Mouse (Mus musculus) embryonic facial prominence, embryonic 13.5 days (tissue): ENCODE measurements around the gene Olfr668. TPM values are rescaled to one million over a fixed set of nuclear protein-coding genes. Genes with fewer than 3 reads are reported as not detected.
"Not testable (repeated sequence)": the region's sequence is repeated elsewhere in the genome, so short reads cannot be mapped to it uniquely, and the experiment has no call there.

Experiments used
- ATAC-seq: fragments of 200-750 bp; cut with Nextera tagmentation; 2 replicates; pipeline ENCODE4 v1.8.0; 2017; ENCODE audit warnings: low read depth; ENCODE audit not compliant: insufficient number of reproducible peaks, insufficient read depth, low FRiP score, low TSS enrichment
- H3K27ac ChIP-seq: fragments of 300-500 bp; sonication (generic); 2 replicates; pipeline ENCODE4 v1.5.1; 2015; ENCODE audit warnings: moderate library complexity, mild to moderate bottlenecking, inconsistent platforms
- H3K27me3 ChIP-seq: fragments of 300-500 bp; sonication (generic); 2 replicates; pipeline ENCODE4 v1.6.1; 2015; ENCODE audit warnings: mild to moderate bottlenecking, inconsistent platforms
- H3K36me3 ChIP-seq: fragments of 300-500 bp; sonication (generic); 2 replicates; pipeline ENCODE4 v1.6.1; 2015; ENCODE audit warnings: mild to moderate bottlenecking, inconsistent platforms
- H3K4me1 ChIP-seq: fragments of 300-500 bp; sonication (generic); 2 replicates; pipeline ENCODE4 v1.6.1; 2015; ENCODE audit warnings: inconsistent platforms
- H3K4me2 ChIP-seq: fragments of 300-500 bp; sonication (generic); 2 replicates; pipeline ENCODE4 v1.6.1; 2015; ENCODE audit warnings: moderate library complexity, mild to moderate bottlenecking, inconsistent platforms
- H3K4me3 ChIP-seq: fragments of 300-500 bp; sonication (generic); 2 replicates; pipeline ENCODE4 v1.5.1; 2015; ENCODE audit warnings: mild to moderate bottlenecking, inconsistent platforms
- H3K9ac ChIP-seq: fragments of 300-500 bp; sonication (generic); 2 replicates; pipeline ENCODE4 v1.6.1; 2015; ENCODE audit warnings: mild to moderate bottlenecking, inconsistent platforms
- H3K9me3 ChIP-seq: fragments of 300-500 bp; sonication (generic); 2 replicates; pipeline ENCODE4 v1.6.1; 2016; ENCODE audit warnings: inconsistent platforms
- WGBS: fragments of 180-500 bp; shearing (Covaris S2); methylation state at CpG from one replicate; pipeline ENCODE4 v1.1.7; 2015; ENCODE audit warnings: mixed read lengths; 5-methylcytosine and 5-hydroxymethylcytosine counted together
- polyA plus RNA-seq: library from polyadenylated mRNA; unstranded; fragments of >200 nt; fragmentation: Nextera tagmentation; extraction: Ambion mirVana; gene quantifications from 2 replicates; pipeline ENCODE4 v1.2.1, GENCODE M21; 2015

The Olfr668 gene
- polyA plus RNA-seq: not detected in 2 replicates

DNA sequence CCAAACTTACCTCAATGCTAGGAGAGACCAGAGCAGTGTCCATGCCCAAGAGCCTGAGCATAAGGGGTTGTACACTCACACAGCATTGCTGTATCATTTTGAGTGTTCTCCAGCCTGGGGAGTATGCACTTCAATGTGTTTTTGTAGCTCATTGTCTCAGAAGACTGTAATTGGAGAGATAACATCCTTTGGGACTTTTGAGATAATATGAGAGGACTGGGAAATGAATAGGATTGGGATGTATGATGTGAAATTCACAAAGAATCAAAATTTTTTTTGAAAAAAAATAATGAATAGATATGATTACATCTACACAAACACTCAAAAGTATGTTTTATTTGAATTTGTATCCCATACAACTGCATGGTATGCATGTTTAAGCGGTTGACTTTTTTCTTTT, at the start of gene Olfr668:
Olfr668 (minus strand) TSS at position 101 of the 400 bp plus-strand sequence.
- H3K36me3 ChIP-seq: no peaks in the 10 kb centered on the region
- no peak within 1 kb of the TSS for H3K4me3 ChIP-seq
- ATAC-seq: no peak
- H3K27me3 ChIP-seq: no peaks in the 10 kb centered on the region
- H3K4me2 ChIP-seq: no peak within 1 kb of the TSS
- WGBS: 85% methylated on average over 1 of the region's 1 CpGs
- no peaks in the 10 kb centered on the region for H3K9me3 ChIP-seq
- no peak within 1 kb of the TSS for H3K27ac ChIP-seq
- H3K9ac ChIP-seq: no peak within 1 kb of the TSS
- no peaks in the 10 kb centered on the region for H3K4me1 ChIP-seq

DNA sequence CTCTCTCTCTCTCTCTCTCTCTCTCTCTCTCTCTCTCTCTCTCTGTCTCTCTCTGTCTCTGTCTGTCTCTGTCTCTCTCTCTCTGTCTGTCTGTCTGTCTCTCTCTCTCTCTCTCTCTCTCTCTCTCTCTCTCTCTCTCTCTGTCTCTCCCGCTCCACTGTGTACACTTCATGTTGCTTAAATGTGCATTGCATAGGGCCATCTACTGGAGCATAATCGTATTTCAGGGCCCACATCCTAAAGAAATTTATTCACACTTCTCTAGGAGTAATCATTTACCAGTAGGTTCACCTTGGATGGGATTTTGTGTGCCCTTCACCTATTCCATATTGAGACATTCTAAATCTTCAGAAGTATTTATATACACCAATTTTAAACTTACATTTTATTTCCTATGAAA, 44.6 kb upstream of the Olfr668 start:
- WGBS: 64% methylated on average over 2 of the region's 2 CpGs

DNA sequence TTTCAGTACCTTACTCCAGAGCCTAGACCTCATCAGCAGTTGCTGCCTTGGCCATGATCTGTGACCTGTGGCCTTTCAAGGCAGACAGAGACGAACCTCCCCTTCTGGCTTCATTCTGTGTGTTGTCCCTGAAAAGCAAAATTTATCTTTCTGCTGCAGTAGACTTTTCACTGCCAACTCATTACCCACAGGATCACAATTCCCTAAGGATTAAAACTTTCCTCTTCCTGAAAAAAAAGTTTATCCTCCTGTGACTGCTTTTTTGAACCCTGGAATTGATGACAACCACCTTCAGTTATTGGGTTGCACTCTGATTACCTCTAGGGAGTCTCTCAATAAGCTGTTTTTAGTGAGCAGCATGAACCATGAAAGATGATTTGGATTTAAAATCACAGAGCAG, 34.7 kb upstream of the Olfr668 start, which contains the start of gene Olfr670:
Olfr670 (minus strand) TSS at position 101 of the 400 bp plus-strand sequence.
- no peak for ATAC-seq
- WGBS: 42% methylated on average over 1 of the region's 1 CpGs
- H3K27ac ChIP-seq: no peak within 1 kb of the TSS
- no peak within 1 kb of the TSS for H3K4me3 ChIP-seq
- H3K9me3 ChIP-seq: 0 out of 2 replicates have a peak, but pooled peaks cover 3% of the 10 kb centered on the region
- H3K27me3 ChIP-seq: no peaks in the 10 kb centered on the region
- no peaks in the 10 kb centered on the region for H3K36me3 ChIP-seq
- H3K4me2 ChIP-seq: no peak within 1 kb of the TSS
- H3K9ac ChIP-seq: no peak within 1 kb of the TSS
- no peaks in the 10 kb centered on the region for H3K4me1 ChIP-seq

More for the DNA sequence above, 44.6 kb upstream of the Olfr668 start:
- H3K9me3 ChIP-seq, ATAC-seq, H3K4me2 ChIP-seq, H3K36me3 ChIP-seq, H3K4me3 ChIP-seq, H3K27me3 ChIP-seq, H3K4me1 ChIP-seq, H3K27ac ChIP-seq, H3K9ac ChIP-seq: not testable (repeated sequence)

DNA sequence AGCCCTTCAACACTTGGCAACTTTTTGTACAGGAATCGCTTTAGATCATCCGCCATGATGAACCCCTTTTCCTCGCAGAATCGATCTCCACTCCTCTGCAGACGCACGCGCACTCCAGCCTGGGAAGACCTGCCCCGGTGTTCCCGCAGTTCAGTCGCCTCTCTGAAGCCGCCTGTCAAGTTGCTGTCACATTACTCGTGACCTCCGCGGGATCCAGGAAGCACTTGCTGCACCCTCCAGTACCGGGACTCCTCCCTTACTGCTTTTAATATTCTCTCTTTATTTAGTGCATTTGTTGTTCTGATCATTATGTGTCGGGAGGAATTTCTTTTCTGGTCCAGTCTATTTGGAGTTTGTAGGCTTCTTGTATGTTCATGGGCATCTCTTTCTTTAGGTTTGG, 22.4 kb upstream of the Olfr668 start:
- not testable (repeated sequence) for ATAC-seq, H3K9ac ChIP-seq
- 93% methylated on average over 16 of the region's 16 CpGs for WGBS

DNA sequence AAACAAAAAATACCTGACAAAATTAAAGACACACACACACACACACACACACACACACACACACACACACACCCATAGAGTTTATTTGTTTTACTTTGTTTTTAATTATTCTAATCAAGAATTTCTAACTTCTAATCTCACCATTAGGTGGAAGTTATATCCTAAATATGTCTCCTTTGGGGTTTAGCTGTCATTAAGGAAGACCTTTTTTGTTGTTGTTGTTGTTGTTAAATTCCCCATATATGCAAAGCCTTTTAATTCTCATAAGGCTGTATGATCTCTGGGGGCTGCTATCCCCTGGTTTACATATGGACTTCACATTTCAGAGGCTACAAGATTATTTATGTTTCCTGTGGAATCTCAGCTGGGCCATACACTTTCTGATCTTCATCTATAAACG, 6.1 kb upstream of the Olfr668 start, which contains the start of gene Olfr669:
Olfr669 (plus strand) TSS at position 301 of the 400 bp plus-strand sequence.
- no peak within 1 kb of the TSS for H3K4me3 ChIP-seq
- ATAC-seq: no peak
- H3K36me3 ChIP-seq: no peaks in the 10 kb centered on the region
- no peaks in the 10 kb centered on the region for H3K4me1 ChIP-seq
- H3K9me3 ChIP-seq: no peaks in the 10 kb centered on the region
- H3K9ac ChIP-seq: no peak within 1 kb of the TSS
- WGBS: 76% methylated on average over 1 of the region's 1 CpGs
- no peak within 1 kb of the TSS for H3K27ac ChIP-seq
- no peak within 1 kb of the TSS for H3K4me2 ChIP-seq
- H3K27me3 ChIP-seq: no peaks in the 10 kb centered on the region

More for the DNA sequence above, 22.4 kb upstream of the Olfr668 start:
- not testable (repeated sequence) for H3K4me3 ChIP-seq, H3K36me3 ChIP-seq, H3K9me3 ChIP-seq, H3K27ac ChIP-seq, H3K4me2 ChIP-seq, H3K4me1 ChIP-seq, H3K27me3 ChIP-seq

DNA sequence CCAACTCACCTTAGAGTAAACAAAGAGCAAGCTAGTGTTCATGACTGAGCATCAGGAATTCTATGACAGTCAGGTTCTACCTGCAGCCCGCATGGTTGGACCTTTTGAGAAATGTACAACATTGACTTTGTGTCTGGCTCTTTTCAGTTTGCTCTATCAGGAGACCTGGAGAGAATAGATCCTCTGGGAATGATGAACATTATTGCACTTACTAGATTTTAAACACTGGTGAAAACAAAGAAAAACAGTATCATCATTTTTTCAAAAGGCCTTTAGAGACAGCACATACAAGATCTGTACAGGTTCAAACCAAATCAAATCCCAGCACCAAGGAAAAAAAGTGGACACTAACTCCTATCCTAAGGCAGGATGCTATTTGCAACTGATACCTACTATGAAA, 6.5 kb downstream of the Olfr668 start, which contains the start of gene Olfr667:
Olfr667 (minus strand) TSS at position 101 of the 400 bp plus-strand sequence.
- Histone ChIP-seq H3K4me1 (no peaks in the 10 kb centered on the region), H3K4me3 (no peak within 1 kb of the TSS), H3K9ac (no peak within 1 kb of the TSS), H3K36me3 (no peaks in the 10 kb centered on the region), H3K27ac (no peak within 1 kb of the TSS), H3K27me3 (no peaks in the 10 kb centered on the region), H3K9me3 (no peaks in the 10 kb centered on the region), H3K4me2 (no peak within 1 kb of the TSS)
- no peak for ATAC-seq
- 94% methylated on average over 1 of the region's 1 CpGs for WGBS

DNA sequence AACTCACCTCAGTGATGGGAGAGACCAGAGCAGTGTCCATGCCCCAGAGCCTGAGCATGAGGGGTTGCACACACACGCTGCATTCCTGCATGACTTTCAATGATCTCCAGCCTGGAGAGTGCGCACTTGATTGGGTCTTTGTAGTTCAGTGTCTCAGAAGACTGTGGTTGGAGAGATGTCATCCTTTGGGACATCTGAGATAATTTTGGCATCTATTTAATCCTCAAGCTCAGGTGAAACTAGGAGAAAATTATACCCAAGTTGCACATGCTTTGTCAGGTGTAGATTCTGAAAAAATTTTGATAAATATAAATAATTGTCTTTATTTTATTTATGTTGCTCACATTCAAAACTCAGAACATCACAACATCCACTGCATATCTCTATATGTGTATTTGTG, 32.0 kb downstream of the Olfr668 start, which contains the start of gene Olfr666:
Olfr666 (minus strand) TSS at position 101 of the 400 bp plus-strand sequence.
- Histone ChIP-seq H3K4me3 (no peak within 1 kb of the TSS), H3K27ac (no peak within 1 kb of the TSS), H3K27me3 (no peaks in the 10 kb centered on the region), H3K9ac (no peak within 1 kb of the TSS), H3K36me3 (no peaks in the 10 kb centered on the region), H3K4me1 (no peaks in the 10 kb centered on the region), H3K9me3 (no peaks in the 10 kb centered on the region), H3K4me2 (no peak within 1 kb of the TSS)
- ATAC-seq: no peak
- WGBS: 88% methylated on average over 2 of the region's 2 CpGs

DNA sequence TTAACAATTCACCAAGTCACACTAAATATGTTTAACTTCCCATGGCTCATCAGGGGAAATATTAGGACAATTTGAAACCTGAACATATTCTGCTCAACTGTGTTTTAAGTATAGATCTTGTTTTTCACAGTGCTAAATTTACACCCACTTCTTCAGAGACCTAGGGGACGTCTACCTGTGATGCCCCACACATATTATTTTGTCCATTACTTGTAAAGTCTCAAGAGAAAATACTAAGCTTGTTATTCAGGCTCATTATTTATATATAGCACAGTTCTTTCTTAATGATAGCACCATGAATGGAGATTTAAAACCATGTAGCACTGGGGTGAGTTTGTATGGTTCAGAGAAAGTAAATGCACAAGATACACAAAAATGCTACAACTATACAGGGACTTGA, 50.1 kb downstream of the Olfr668 start, which contains the start of gene Olfr665:
Olfr665 (plus strand) TSS at position 301 of the 400 bp plus-strand sequence.
- Histone ChIP-seq H3K4me3 (no peak within 1 kb of the TSS), H3K9me3 (no peaks in the 10 kb centered on the region), H3K9ac (no peak within 1 kb of the TSS), H3K36me3 (no peaks in the 10 kb centered on the region), H3K27me3 (no peaks in the 10 kb centered on the region), H3K4me2 (no peak within 1 kb of the TSS), H3K27ac (no peak within 1 kb of the TSS), H3K4me1 (no peaks in the 10 kb centered on the region)
- WGBS: 48% methylated on average over 1 of the region's 1 CpGs
- no peak for ATAC-seq

Other genes with a start within 250 kb of the Olfr668 start
- not detected in 2 replicates for gene Olfr661, start 241.6 kb downstream of the Olfr668 start, polyA plus RNA-seq
- not detected in 2 replicates for gene Usp17le, start 150.6 kb downstream of the Olfr668 start, polyA plus RNA-seq
- gene Usp17lb, start 85.5 kb downstream of the Olfr668 start, polyA plus RNA-seq: not detected in 2 replicates
- 0.10 TPM in 1 of 2 replicates, not detected in the other for gene Usp17la, start 71.0 kb downstream of the Olfr668 start, polyA plus RNA-seq
- gene Olfr665, start 50.0 kb downstream of the Olfr668 start, polyA plus RNA-seq: not detected in 2 replicates
- 0.17 TPM in 1 of 2 replicates, not detected in the other for gene Olfr666, start 32.1 kb downstream of the Olfr668 start, polyA plus RNA-seq
- gene Olfr667, start 6.6 kb downstream of the Olfr668 start, polyA plus RNA-seq: not detected in 2 replicates
- not detected in 2 replicates for gene Olfr669, start 6.2 kb upstream of the Olfr668 start, polyA plus RNA-seq
- gene Olfr670, start 34.6 kb upstream of the Olfr668 start, polyA plus RNA-seq: not detected in 2 replicates
- not detected in 2 replicates for gene Olfr671, start 51.1 kb upstream of the Olfr668 start, polyA plus RNA-seq
- gene Olfr672, start 74.0 kb upstream of the Olfr668 start, polyA plus RNA-seq: 0.21 TPM in 1 of 2 replicates, not detected in the other
- not detected in 2 replicates for gene Olfr675, start 100.4 kb upstream of the Olfr668 start, polyA plus RNA-seq
- gene Olfr676, start 104.6 kb upstream of the Olfr668 start, polyA plus RNA-seq: not detected in 2 replicates
- gene Olfr677, start 123.3 kb upstream of the Olfr668 start, polyA plus RNA-seq: not detected in 2 replicates
- gene Olfr678, start 136.4 kb upstream of the Olfr668 start, polyA plus RNA-seq: 0.08 TPM in 1 of 2 replicates, not detected in the other
- 0.45 TPM in 1 of 2 replicates, not detected in the other for gene Olfr679, start 153.1 kb upstream of the Olfr668 start, polyA plus RNA-seq
- not detected in 2 replicates for gene Olfr680-ps1, start 164.8 kb upstream of the Olfr668 start, polyA plus RNA-seq
- gene Olfr681, start 188.8 kb upstream of the Olfr668 start, polyA plus RNA-seq: not detected in 2 replicates
- gene Olfr683, start 219.0 kb upstream of the Olfr668 start, polyA plus RNA-seq: 0.27 TPM in 1 of 2 replicates, not detected in the other
- not detected in 2 replicates for gene Olfr684, start 235.6 kb upstream of the Olfr668 start, polyA plus RNA-seq